Mouse (Mus musculus): ENCODE measurements around the gene Pex26. TPM values are rescaled to one million over a fixed set of nuclear protein-coding genes. Genes with fewer than 3 reads are reported as not detected.

Gene Pex26
- polyA plus RNA-seq, 1 experiment from 2014 or later: 11.5 TPM

- Histone ChIP-seq H3K9me3 (ENCODE audit: control insufficient read depth, low read length) (no peaks in the 10 kb centered on the region), H3K4me1 (replicated peaks; ENCODE audit: control insufficient read depth, insufficient read depth, low read length) (peaks cover 13% of the 10 kb centered on the region), H3K4me3 (ENCODE audit: low read depth, low read length) (no peak overlapping the region), H3K27ac (ENCODE audit: low read depth) (no peak overlapping the region), H3K27me3 (replicated peaks; ENCODE audit: control insufficient read depth, insufficient read depth, low read length) (peaks cover 34% of the 10 kb centered on the region), H3K9ac (ENCODE audit: low read length) (no peak overlapping the region), H3K36me3 (ENCODE audit: control insufficient read depth, insufficient read depth, low read length) (0 out of 2 replicates have a peak, but pooled peaks cover 2% of the 10 kb centered on the region), H3K4me2 (ENCODE audit: low read length) (no peak overlapping the region)
- ATAC-seq (replicated peaks; ENCODE audit: low FRiP score, low TSS enrichment, low read depth): no peak
- 77% methylated on average over 2 of the region's 2 CpGs for WGBS
- no peak for DNase-seq (ENCODE audit: low spot score)
Measured at GRCm38 (mm10) chr6:121209584-121209983, 26.1 kb downstream of the Pex26 start.

GRCm38 (mm10) chr6:121210149-121210925 is 26.9 kb downstream of the Pex26 start, which contains the start of gene Tuba8:
Gene Tuba8 (plus strand): TSS chr6:121210696.
- Histone ChIP-seq H3K27ac (ENCODE audit: low read depth) (no peak within 1 kb of the TSS), H3K36me3 (ENCODE audit: control insufficient read depth, insufficient read depth, low read length) (no peaks in the 10 kb centered on the region), H3K27me3 (replicated peaks; ENCODE audit: control insufficient read depth, insufficient read depth, low read length) (peaks cover 34% of the 10 kb centered on the region), H3K4me3 (ENCODE audit: low read depth, low read length) (peak within 1 kb of the TSS; percentile 38), H3K9me3 (ENCODE audit: control insufficient read depth, low read length) (no peaks in the 10 kb centered on the region), H3K4me1 (replicated peaks; ENCODE audit: control insufficient read depth, insufficient read depth, low read length) (peaks cover 13% of the 10 kb centered on the region), H3K4me2 (ENCODE audit: low read length) (peak within 1 kb of the TSS; percentile 71), H3K9ac (ENCODE audit: low read length) (no peak within 1 kb of the TSS)
- DNase-seq (ENCODE audit: low spot score) (peak; percentile 71), ATAC-seq (replicated peaks; ENCODE audit: low FRiP score, low TSS enrichment, low read depth) (peak; percentile 67)
- 7% methylated on average over 30 of the region's 30 CpGs for WGBS

- Histone ChIP-seq H3K36me3 (ENCODE audit: control insufficient read depth, insufficient read depth, low read length) (no peaks in the 10 kb centered on the region), H3K9ac (ENCODE audit: low read length) (no peak overlapping the region), H3K9me3 (ENCODE audit: control insufficient read depth, low read length) (no peaks in the 10 kb centered on the region), H3K4me2 (ENCODE audit: low read length) (peak overlapping the region; percentile 71), H3K4me1 (replicated peaks; ENCODE audit: control insufficient read depth, insufficient read depth, low read length) (peaks cover 13% of the 10 kb centered on the region), H3K27me3 (replicated peaks; ENCODE audit: control insufficient read depth, insufficient read depth, low read length) (peaks cover 34% of the 10 kb centered on the region), H3K27ac (ENCODE audit: low read depth) (no peak overlapping the region), H3K4me3 (ENCODE audit: low read depth, low read length) (peak overlapping the region; percentile 38)
- DNase-seq (ENCODE audit: low spot score) (no peak), ATAC-seq (replicated peaks; ENCODE audit: low FRiP score, low TSS enrichment, low read depth) (no peak)
- WGBS: under 1% methylated on average over 12 of the region's 12 CpGs
Measured at GRCm38 (mm10) chr6:121210926-121211289, 27.4 kb downstream of the Pex26 start.

GRCm38 (mm10) chr6:121211743-121212142 is 28.3 kb downstream of the Pex26 start:
- no peak for DNase-seq (ENCODE audit: low spot score)
- peaks cover 13% of the 10 kb centered on the region for H3K4me1 ChIP-seq (replicated peaks; ENCODE audit: control insufficient read depth, insufficient read depth, low read length)
- H3K9ac ChIP-seq (ENCODE audit: low read length): no peak overlapping the region
- WGBS: 11% methylated on average over 4 of the region's 5 CpGs
- H3K27me3 ChIP-seq (replicated peaks; ENCODE audit: control insufficient read depth, insufficient read depth, low read length): peaks cover 34% of the 10 kb centered on the region
- H3K36me3 ChIP-seq (ENCODE audit: control insufficient read depth, insufficient read depth, low read length): no peaks in the 10 kb centered on the region
- H3K27ac ChIP-seq (ENCODE audit: low read depth): no peak overlapping the region
- ATAC-seq (replicated peaks; ENCODE audit: low FRiP score, low TSS enrichment, low read depth): no peak; the same call in 1 of the 2 replicates
- peak overlapping the region; percentile 71; the same call in 1 of the 2 replicates for H3K4me2 ChIP-seq (ENCODE audit: low read length)
- peak overlapping the region; percentile 38; the same call in 1 of the 2 replicates for H3K4me3 ChIP-seq (ENCODE audit: low read depth, low read length)
- H3K9me3 ChIP-seq (ENCODE audit: control insufficient read depth, low read length): no peaks in the 10 kb centered on the region

- 77% methylated on average over 4 of the region's 4 CpGs for WGBS
- ATAC-seq (replicated peaks; ENCODE audit: low FRiP score, low TSS enrichment, low read depth): no peak
- DNase-seq (ENCODE audit: low spot score): no peak
- Histone ChIP-seq H3K4me1 (replicated peaks; ENCODE audit: control insufficient read depth, insufficient read depth, low read length) (peaks cover 13% of the 10 kb centered on the region), H3K36me3 (ENCODE audit: control insufficient read depth, insufficient read depth, low read length) (no peaks in the 10 kb centered on the region), H3K27me3 (replicated peaks; ENCODE audit: control insufficient read depth, insufficient read depth, low read length) (peaks cover 34% of the 10 kb centered on the region), H3K4me3 (ENCODE audit: low read depth, low read length) (no peak overlapping the region), H3K9me3 (ENCODE audit: control insufficient read depth, low read length) (no peaks in the 10 kb centered on the region), H3K27ac (ENCODE audit: low read depth) (no peak overlapping the region), H3K4me2 (ENCODE audit: low read length) (no peak overlapping the region), H3K9ac (ENCODE audit: low read length) (no peak overlapping the region)
Measured at GRCm38 (mm10) chr6:121212988-121213387, 29.5 kb downstream of the Pex26 start.

GRCm38 (mm10) chr6:121214221-121214620 is 30.8 kb downstream of the Pex26 start:
- Histone ChIP-seq H3K27me3 (replicated peaks; ENCODE audit: control insufficient read depth, insufficient read depth, low read length) (peaks cover 33% of the 10 kb centered on the region), H3K9me3 (ENCODE audit: control insufficient read depth, low read length) (no peaks in the 10 kb centered on the region), H3K9ac (ENCODE audit: low read length) (no peak overlapping the region), H3K4me2 (ENCODE audit: low read length) (no peak overlapping the region), H3K27ac (ENCODE audit: low read depth) (no peak overlapping the region), H3K4me3 (ENCODE audit: low read depth, low read length) (no peak overlapping the region), H3K4me1 (replicated peaks; ENCODE audit: control insufficient read depth, insufficient read depth, low read length) (peaks cover 13% of the 10 kb centered on the region), H3K36me3 (ENCODE audit: control insufficient read depth, insufficient read depth, low read length) (no peaks in the 10 kb centered on the region)
- ATAC-seq (replicated peaks; ENCODE audit: low FRiP score, low TSS enrichment, low read depth) (no peak), DNase-seq (ENCODE audit: low spot score) (no peak)
- WGBS: 86% methylated on average over 5 of the region's 5 CpGs

GRCm38 (mm10) chr6:121214667-121215330 is 31.3 kb downstream of the Pex26 start:
- no peaks in the 10 kb centered on the region for H3K36me3 ChIP-seq (ENCODE audit: control insufficient read depth, insufficient read depth, low read length)
- no peaks in the 10 kb centered on the region for H3K9me3 ChIP-seq (ENCODE audit: control insufficient read depth, low read length)
- H3K4me2 ChIP-seq (ENCODE audit: low read length): no peak overlapping the region
- H3K27me3 ChIP-seq (replicated peaks; ENCODE audit: control insufficient read depth, insufficient read depth, low read length): peaks cover 27% of the 10 kb centered on the region
- DNase-seq (ENCODE audit: low spot score) (no peak), ATAC-seq (replicated peaks; ENCODE audit: low FRiP score, low TSS enrichment, low read depth) (no peak)
- no peak overlapping the region for H3K27ac ChIP-seq (ENCODE audit: low read depth)
- H3K9ac ChIP-seq (ENCODE audit: low read length): no peak overlapping the region
- 87% methylated on average over 8 of the region's 8 CpGs for WGBS
- H3K4me3 ChIP-seq (ENCODE audit: low read depth, low read length): no peak overlapping the region
- peaks cover 13% of the 10 kb centered on the region for H3K4me1 ChIP-seq (replicated peaks; ENCODE audit: control insufficient read depth, insufficient read depth, low read length)

GRCm38 (mm10) chr6:121215336-121215735 is 31.9 kb downstream of the Pex26 start:
- H3K4me2 ChIP-seq (ENCODE audit: low read length): no peak overlapping the region

More at GRCm38 (mm10) chr6:121215336-121215735, 31.9 kb downstream of the Pex26 start:
- H3K27me3 ChIP-seq (replicated peaks; ENCODE audit: control insufficient read depth, insufficient read depth, low read length): peaks cover 21% of the 10 kb centered on the region
- no peak overlapping the region for H3K4me3 ChIP-seq (ENCODE audit: low read depth, low read length)
- 73% methylated on average over 5 of the region's 5 CpGs for WGBS
- no peaks in the 10 kb centered on the region for H3K9me3 ChIP-seq (ENCODE audit: control insufficient read depth, low read length)
- H3K9ac ChIP-seq (ENCODE audit: low read length): no peak overlapping the region
- no peaks in the 10 kb centered on the region for H3K36me3 ChIP-seq (ENCODE audit: control insufficient read depth, insufficient read depth, low read length)
- ATAC-seq (replicated peaks; ENCODE audit: low FRiP score, low TSS enrichment, low read depth): no peak
- H3K27ac ChIP-seq (ENCODE audit: low read depth): no peak overlapping the region
- peaks cover 13% of the 10 kb centered on the region for H3K4me1 ChIP-seq (replicated peaks; ENCODE audit: control insufficient read depth, insufficient read depth, low read length)
- DNase-seq (ENCODE audit: low spot score): no peak

Data from intestine, embryonic 14.5 days (tissue).